Mouse (Mus musculus): ENCODE data around the gene Krt16. TPM values are rescaled to one million over a fixed set of nuclear protein-coding genes. Genes with fewer than 3 reads are reported as not detected.

Gene Krt16
- polyA plus RNA-seq, 1 experiment: not detected

- H3K27ac ChIP-seq (ENCODE audit: control insufficient read depth, insufficient read depth, low read depth, low read length, poor library complexity): no peak overlapping the region
- no peak overlapping the region for H3K4me3 ChIP-seq (replicated peaks; ENCODE audit: control insufficient read depth, low read depth, low read length)
- TF ChIP-seq CTCF (IDR thresholded peaks at IDR 0.05; ENCODE audit: control insufficient read depth, insufficient read depth, low read length) (peak; percentile 39; the same call in 1 of the 2 replicates), POLR2A (IDR thresholded peaks at IDR 0.05; ENCODE audit: borderline replicate concordance, control insufficient read depth, low read depth, low read length) (no peak)
- H3K4me1 ChIP-seq (ENCODE audit: control insufficient read depth, insufficient read depth, low read length): no peaks in the 10 kb centered on the region; the same call in 1 of the 2 replicates
- 26% methylated on average over 11 of the region's 11 CpGs for WGBS
Observed at GRCm38 (mm10) chr11:100281596-100282544, 33.2 kb upstream of the Krt16 start.

DNA sequence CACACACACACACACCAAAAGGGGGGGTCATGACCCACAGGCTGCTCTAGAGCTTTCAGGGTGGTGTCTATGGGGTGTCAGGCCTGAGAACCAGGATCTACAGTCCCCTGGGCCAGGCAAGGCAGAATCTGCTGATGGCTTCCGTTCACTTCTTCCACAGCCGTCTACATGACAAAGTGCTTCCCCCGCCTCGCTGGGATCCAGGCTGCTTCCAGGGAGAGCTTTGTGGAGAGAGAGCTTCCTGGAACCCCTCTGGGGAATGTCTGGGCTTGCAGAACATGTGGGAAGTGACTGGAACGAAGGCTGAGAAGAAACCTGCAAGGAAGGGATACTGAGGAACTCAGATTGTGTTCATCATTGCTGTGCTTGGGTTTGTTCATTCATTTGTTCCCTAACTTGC is 30.1 kb upstream of the Krt16 start:
- TF ChIP-seq CTCF (IDR thresholded peaks at IDR 0.05; ENCODE audit: control insufficient read depth, insufficient read depth, low read length) (no peak), POLR2A (IDR thresholded peaks at IDR 0.05; ENCODE audit: borderline replicate concordance, control insufficient read depth, low read depth, low read length) (no peak)
- WGBS: 36% methylated on average over 5 of the region's 5 CpGs
- H3K27ac ChIP-seq (ENCODE audit: control insufficient read depth, insufficient read depth, low read depth, low read length, poor library complexity): no peak overlapping the region
- H3K4me1 ChIP-seq (ENCODE audit: control insufficient read depth, insufficient read depth, low read length): no peaks in the 10 kb centered on the region; the same call in 1 of the 2 replicates
- H3K4me3 ChIP-seq (replicated peaks; ENCODE audit: control insufficient read depth, low read depth, low read length): no peak overlapping the region

GRCm38 (mm10) chr11:100277726-100278480 is 29.2 kb upstream of the Krt16 start:
- no peak for TF ChIP-seq POLR2A (IDR thresholded peaks at IDR 0.05; ENCODE audit: borderline replicate concordance, control insufficient read depth, low read depth, low read length)
- TF ChIP-seq CTCF (IDR thresholded peaks at IDR 0.05; ENCODE audit: control insufficient read depth, insufficient read depth, low read length): no peak
- Histone ChIP-seq H3K4me1 (ENCODE audit: control insufficient read depth, insufficient read depth, low read length) (no peaks in the 10 kb centered on the region), H3K27ac (ENCODE audit: control insufficient read depth, insufficient read depth, low read depth, low read length, poor library complexity) (no peak overlapping the region), H3K4me3 (replicated peaks; ENCODE audit: control insufficient read depth, low read depth, low read length) (no peak overlapping the region)
- 57% methylated on average over 15 of the region's 15 CpGs for WGBS

DNA sequence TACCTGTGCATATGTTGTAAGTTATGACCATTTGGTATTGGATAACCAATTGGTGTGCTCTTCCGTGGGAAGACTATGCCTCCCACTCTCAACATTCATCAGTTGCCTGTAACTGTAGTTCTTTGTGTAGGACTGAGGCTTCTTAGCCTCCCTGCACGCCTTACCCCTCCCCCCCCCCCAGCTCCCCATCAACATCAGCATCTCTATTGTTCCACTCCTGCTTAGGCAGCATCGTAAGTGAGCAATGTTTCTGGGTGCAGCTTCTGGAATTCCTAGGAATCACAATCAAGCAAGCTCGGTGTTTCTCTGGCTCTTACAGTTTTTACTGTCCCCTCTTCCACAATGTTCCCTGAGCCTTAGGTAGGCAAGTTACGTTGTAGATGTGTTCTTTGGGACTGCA is 26.8 kb upstream of the Krt16 start:
- Histone ChIP-seq H3K4me3 (replicated peaks; ENCODE audit: control insufficient read depth, low read depth, low read length) (no peak overlapping the region), H3K27ac (ENCODE audit: control insufficient read depth, insufficient read depth, low read depth, low read length, poor library complexity) (no peak overlapping the region), H3K4me1 (ENCODE audit: control insufficient read depth, insufficient read depth, low read length) (no peaks in the 10 kb centered on the region)
- TF ChIP-seq POLR2A (IDR thresholded peaks at IDR 0.05; ENCODE audit: borderline replicate concordance, control insufficient read depth, low read depth, low read length) (no peak), CTCF (IDR thresholded peaks at IDR 0.05; ENCODE audit: control insufficient read depth, insufficient read depth, low read length) (no peak)
- 58% methylated on average over 5 of the region's 5 CpGs for WGBS

DNA sequence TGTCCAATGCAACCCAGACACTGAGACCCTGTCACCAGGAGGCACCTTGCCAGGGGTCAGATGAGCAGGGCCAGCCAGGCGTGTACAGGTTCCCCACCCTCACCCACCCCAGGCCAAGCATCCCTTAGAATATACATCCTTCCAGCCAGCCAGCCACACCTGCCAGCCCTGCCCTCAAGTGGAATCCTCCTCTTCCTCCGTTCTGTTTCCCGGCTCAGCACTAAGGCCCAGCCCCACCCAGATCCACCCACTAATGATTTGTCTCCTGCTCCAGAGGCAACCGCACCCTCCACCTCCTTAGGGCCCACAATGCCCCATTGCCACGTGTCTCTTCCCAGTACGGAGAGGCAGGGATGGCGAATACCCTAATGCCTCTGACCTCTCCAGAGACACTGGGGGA is 26.0 kb upstream of the Krt16 start:
- WGBS: 73% methylated on average over 7 of the region's 7 CpGs
- H3K4me3 ChIP-seq (replicated peaks; ENCODE audit: control insufficient read depth, low read depth, low read length): no peak overlapping the region

GRCm38 (mm10) chr11:100271878-100272277 is 23.2 kb upstream of the Krt16 start:
- 59% methylated on average over 1 of the region's 1 CpGs for WGBS
- H3K4me3 ChIP-seq (replicated peaks; ENCODE audit: control insufficient read depth, low read depth, low read length): no peak overlapping the region
- TF ChIP-seq CTCF (IDR thresholded peaks at IDR 0.05; ENCODE audit: control insufficient read depth, insufficient read depth, low read length) (no peak), POLR2A (IDR thresholded peaks at IDR 0.05; ENCODE audit: borderline replicate concordance, control insufficient read depth, low read depth, low read length) (no peak)
- no peak overlapping the region for H3K27ac ChIP-seq (ENCODE audit: control insufficient read depth, insufficient read depth, low read depth, low read length, poor library complexity)
- H3K4me1 ChIP-seq (ENCODE audit: control insufficient read depth, insufficient read depth, low read length): no peaks in the 10 kb centered on the region

More for the DNA sequence above, 26.0 kb upstream of the Krt16 start:
- no peak for TF ChIP-seq CTCF (IDR thresholded peaks at IDR 0.05; ENCODE audit: control insufficient read depth, insufficient read depth, low read length)
- TF ChIP-seq POLR2A (IDR thresholded peaks at IDR 0.05; ENCODE audit: borderline replicate concordance, control insufficient read depth, low read depth, low read length): no peak
- H3K27ac ChIP-seq (ENCODE audit: control insufficient read depth, insufficient read depth, low read depth, low read length, poor library complexity): no peak overlapping the region
- no peaks in the 10 kb centered on the region for H3K4me1 ChIP-seq (ENCODE audit: control insufficient read depth, insufficient read depth, low read length)

DNA sequence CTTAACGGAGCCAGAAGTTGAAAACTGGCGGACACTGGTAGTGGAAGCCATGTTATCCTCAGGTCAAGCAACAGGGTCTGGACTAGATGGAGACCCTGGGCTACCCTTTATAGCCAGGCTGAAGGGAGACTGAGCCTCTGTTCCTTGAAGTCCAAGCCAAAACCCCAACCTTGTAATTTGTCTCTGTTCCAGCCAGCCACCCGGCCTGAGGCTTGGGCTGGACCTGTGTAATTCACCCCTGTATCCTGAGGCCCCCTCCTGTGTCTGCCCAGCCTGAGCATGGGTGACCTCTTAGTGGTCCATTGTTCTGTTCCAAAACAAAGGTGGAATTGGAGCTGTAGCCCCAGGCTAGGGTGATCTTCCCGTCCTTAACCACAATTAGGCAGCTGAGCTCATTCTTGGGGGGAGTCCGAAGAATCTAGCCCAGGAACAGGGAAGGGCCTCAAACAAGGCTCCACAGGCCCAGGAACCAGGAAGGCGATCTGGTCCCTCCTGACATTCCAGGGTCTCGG is 21.2 kb upstream of the Krt16 start, which contains the start of gene Krt42:
Gene Krt42 (minus strand): TSS at position 51 of the 512 bp plus-strand sequence.
- Histone ChIP-seq H3K4me3 (replicated peaks; ENCODE audit: control insufficient read depth, low read depth, low read length) (no peak within 1 kb of the TSS), H3K27ac (ENCODE audit: control insufficient read depth, insufficient read depth, low read depth, low read length, poor library complexity) (no peak within 1 kb of the TSS), H3K4me1 (ENCODE audit: control insufficient read depth, insufficient read depth, low read length) (no peaks in the 10 kb centered on the region)
- 72% methylated on average over 7 of the region's 7 CpGs for WGBS
- no peak for TF ChIP-seq CTCF (IDR thresholded peaks at IDR 0.05; ENCODE audit: control insufficient read depth, insufficient read depth, low read length)
- TF ChIP-seq POLR2A (IDR thresholded peaks at IDR 0.05; ENCODE audit: borderline replicate concordance, control insufficient read depth, low read depth, low read length): no peak
